ENCODE assay signal across 8 mouse cellular contexts in the genomic region with DNA sequence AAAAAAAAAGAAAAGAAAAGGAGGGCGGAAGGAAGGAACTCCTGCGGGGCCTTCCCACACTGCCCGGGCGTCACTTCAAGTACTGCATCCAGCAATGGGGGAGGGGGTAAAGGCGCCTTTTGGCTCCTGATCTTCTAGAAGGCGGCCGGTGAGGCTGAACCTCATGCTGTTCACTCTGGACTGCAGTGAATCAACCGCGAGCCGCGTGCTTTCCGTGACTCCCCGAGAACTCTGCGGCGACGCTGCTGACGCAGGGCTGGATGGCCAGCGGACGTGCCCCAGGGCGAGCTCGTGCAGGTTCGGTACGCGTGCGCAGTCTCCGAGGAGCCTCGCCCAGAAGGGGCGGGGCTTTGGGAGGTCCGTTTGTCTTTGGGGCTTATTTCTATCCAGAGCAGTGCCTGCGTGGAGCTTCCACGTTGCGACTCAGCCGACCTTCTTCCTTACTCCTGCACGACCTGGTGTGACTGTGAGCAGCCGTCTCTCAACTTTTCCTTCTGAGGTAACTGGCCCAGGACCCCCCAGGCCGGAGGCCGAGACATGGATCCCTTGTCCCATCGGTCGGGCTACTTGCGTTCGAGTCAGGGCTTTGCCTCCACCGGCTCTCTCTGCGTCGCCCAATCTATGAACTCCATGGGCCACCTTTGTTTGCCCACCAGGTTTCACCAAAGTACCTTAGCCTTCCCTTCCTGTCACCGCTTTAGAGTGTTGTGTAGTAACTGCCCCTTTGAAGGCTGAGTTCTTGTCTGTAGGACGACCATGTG. TPM values are rescaled to one million over a fixed set of nuclear protein-coding genes. Genes with fewer than 3 reads are reported as not detected.
DNase-seq lines count a peak whose midpoint lies in the region; ATAC-seq and TF ChIP-seq lines count a peak whose summit lies in the region.

A gene (plus strand): TSS at position 177 of the 761 bp plus-strand sequence.

- no peaks in the 10 kb centered on the region for H3K36me3 ChIP-seq in hindbrain, postnatal 0 days (ENCODE audit: insufficient read depth, low read length)

- peak within 1 kb of the TSS; percentile 94 for H3K4me3 ChIP-seq in gastrocnemius, adult 2 months
- H3K4me3 ChIP-seq in hindbrain, postnatal 0 days (ENCODE audit: low read length): peak within 1 kb of the TSS; percentile 74
- peak within 1 kb of the TSS; percentile 74 for H3K4me3 ChIP-seq in left cerebral cortex, adult 2 months

- H3K9me3 ChIP-seq in hindbrain, postnatal 0 days (ENCODE audit: low read length): no peaks in the 10 kb centered on the region

- H3K27me3 ChIP-seq in hindbrain, postnatal 0 days (ENCODE audit: insufficient read depth, low read length): no peaks in the 10 kb centered on the region

- peak; percentile 97 for ATAC-seq in hindbrain, postnatal 0 days
- ATAC-seq in megakaryocyte, adult 5-6 weeks (ENCODE audit: poor library complexity, severe bottlenecking): peak; percentile 99

- peak within 1 kb of the TSS; percentile 74 for H3K9ac ChIP-seq in hindbrain, postnatal 0 days (replicated peaks; ENCODE audit: low read length)

- H3K4me2 ChIP-seq in hindbrain, postnatal 0 days (ENCODE audit: low read depth, low read length): peak within 1 kb of the TSS; percentile 88

- no peak for TF ChIP-seq CTCF in gastrocnemius, adult 2 months (IDR thresholded peaks at IDR 0.05)
- TF ChIP-seq CTCF in hindbrain, postnatal 0 days (IDR thresholded peaks at IDR 0.05; ENCODE audit: low read depth): no peak
- TF ChIP-seq CTCF in left cerebral cortex, adult 2 months (IDR thresholded peaks at IDR 0.05): no peak

- WGBS in hindbrain, postnatal 0 days: under 1% methylated on average over 46 of the region's 46 CpGs

- H3K27ac ChIP-seq in gastrocnemius, adult 2 months: peak within 1 kb of the TSS; percentile 95
- H3K27ac ChIP-seq in hindbrain, postnatal 0 days: peak within 1 kb of the TSS; percentile 46; the same call in 1 of the 2 replicates
- H3K27ac ChIP-seq in left cerebral cortex, adult 2 months: peak within 1 kb of the TSS; percentile 92

- intact Hi-C loops in gastrocnemius, adult 2 months (cut with DNase I): loop anchor here (1.0 to 5.0 kb wide), 2 partner anchors 67 to 75 kb away; a partner anchor contains a TSS
- intact Hi-C loops in left cerebral cortex, adult 2 months (cut with DNase I): loop anchor here (2.0 kb wide), 1 partner anchor 60 kb away; no protein-coding TSS in a partner anchor

- DNase-seq in WW6 (ENCODE audit: low read depth, low spot score): peak; percentile 86
- DNase-seq in cerebellum, postnatal 4 days (ENCODE audit: low spot score in 2 of 2): peak; percentile 50 to 83
- DNase-seq in gastrocnemius, adult 2 months: peak; percentile 96
- peak; percentile 96 for DNase-seq in hindbrain, postnatal 0 days (ENCODE audit: low spot score)
- peak; percentile 84 to 87 for DNase-seq in left cerebral cortex, adult 2 months (ENCODE audit: extremely low spot score in 1 of 2, low spot score in 2 of 2)
- peak; percentile 85 to 90 for DNase-seq in right cerebral cortex, adult 2 months (ENCODE audit: low spot score in 2 of 2)
- peak; percentile 93 for DNase-seq in urinary bladder, postnatal 14 days (ENCODE audit: low spot score)

- 0 out of 2 replicates have a peak, but pooled peaks cover 10% of the 10 kb centered on the region for H3K4me1 ChIP-seq in hindbrain, postnatal 0 days (ENCODE audit: insufficient read depth, low read length)

RNA-seq across cellular contexts. Expression of the gene that starts here (rescaled TPM):
- total RNA-seq in gastrocnemius, adult 2 months (2021): 1 to 10 TPM; 2.9 to 4.0 TPM
- total RNA-seq in hindbrain, postnatal 0 days (2014; rRNA removed): 26.5 and 35.8 TPM in 2 replicates
- 23.3 and 25.6 TPM in 2 replicates for polyA plus RNA-seq in hindbrain, postnatal 0 days (2015; fragmentation: Nextera tagmentation; extraction: Ambion mirVana)
- 1 to 10 TPM; 8.0 to 9.1 TPM for total RNA-seq in left cerebral cortex, adult 2 months (2021)
- total RNA-seq in megakaryocyte, adult 5-6 weeks (2015): 2.2 and 7.1 TPM in 2 replicates
- 1.9 and 3.1 TPM in 2 replicates for total RNA-seq in megakaryocyte, adult 5-6 weeks (2017)

Comparison
In these comparisons a context has a peak if more than half of its experiments do, and no peak if none do; other contexts are left out.
1. Peak in every context shown above with its lines: DNase-seq, ATAC-seq, H3K4me3 ChIP-seq and H3K27ac ChIP-seq.